Mouse (Mus musculus) embryonic fibroblast, embryonic 13.5 days (primary cell): Measurements from ENCODE around the gene Cnbd2.

Experiments used
- CTCF ChIP-seq: IDR thresholded peaks from 2 replicates; pipeline ENCODE4 v1.5.1; 2011; ENCODE audit warnings: mild to moderate bottlenecking, control low read depth, low read length, moderate library complexity, borderline replicate concordance; ENCODE audit not compliant: insufficient read depth
- POLR2A ChIP-seq: IDR thresholded peaks from 2 replicates; pipeline ENCODE4 v1.6.1; 2011; ENCODE audit warnings: low read depth, mild to moderate bottlenecking, control low read depth, low read length, moderate library complexity

GRCm38 (mm10) chr2:156291998-156292397 is 20.1 kb upstream of the Cnbd2 start:
- TF ChIP-seq CTCF = no peak
- no peak for TF ChIP-seq POLR2A
